Mouse (Mus musculus) layer of hippocampus, postnatal 36 days (tissue): ENCODE measurements at regions not wholly inside any gene's neighbourhood (a gene's known extent, or its start where the extent isn't known, plus 50 kb on each side); places are given as distances from the start of the nearest gene placed in this dataset.

Experiments used
- DNase-seq, 2 experiments: peaks; one replicate each; pipeline ENCODE4 v3.0.0; 2022

GRCm38 (mm10) chr9:93131620-93132200 lies 589.7 kb downstream of the Plod2 start:
- no peak for DNase-seq

GRCm38 (mm10) chr9:93136349-93136748 lies 594.3 kb downstream of the Plod2 start:
- DNase-seq, result no peak

GRCm38 (mm10) chr9:93170071-93170470 lies 628.0 kb downstream of the Plod2 start:
- DNase-seq, result no peak

GRCm38 (mm10) chr9:93186638-93187037 lies 644.6 kb downstream of the Plod2 start:
- no peak for DNase-seq

GRCm38 (mm10) chr9:93232562-93232961 lies 690.5 kb downstream of the Plod2 start:
- no peak for DNase-seq

- DNase-seq, result no peak
These were observed 710.1 kb downstream of the Plod2 start for GRCm38 (mm10) chr9:93252146-93252545.

- DNase-seq, result no peak
These were observed 755.3 kb downstream of the Plod2 start for GRCm38 (mm10) chr9:93297332-93297731.

GRCm38 (mm10) chr9:93306753-93307152 lies 764.7 kb downstream of the Plod2 start:
- DNase-seq, result no peak

GRCm38 (mm10) chr9:93328997-93329682 lies 787.1 kb downstream of the Plod2 start:
- DNase-seq, result no peak
